In genomic region chr17:24007391-24007790, GRCm38 (mm10) we compare ENCODE assay signal across 16 mouse cellular contexts. TPM values are rescaled to one million over a fixed set of nuclear protein-coding genes. Genes with fewer than 3 reads are reported as not detected.
DNase-seq lines count a peak whose midpoint lies in the region; ATAC-seq and TF ChIP-seq lines count a peak whose summit lies in the region.
"Had no signal": no experiment of that assay in that cellular context is flagged by ENCODE, and none has a peak within 500 bp of the region (broad histone marks: within the 10 kb centered on the region; RNA-seq: fewer than 3 reads in every experiment).

No protein-coding gene starts in this region.

- no peak for TF ChIP-seq POLR2A in small intestine, adult 2 months (IDR thresholded peaks at IDR 0.05; ENCODE audit: low read depth, low read length)
- TF ChIP-seq POLR2A in thymus, adult 2 months (IDR thresholded peaks at IDR 0.05; ENCODE audit: control insufficient read depth, extremely low read depth, insufficient read depth, low read length, poor library complexity), result no peak

- peak; percentile 44 for TF ChIP-seq CTCF in intestine, postnatal 0 days (IDR thresholded peaks at IDR 0.05; ENCODE audit: low read depth)
- no peak for TF ChIP-seq CTCF in small intestine, adult 2 months (IDR thresholded peaks at IDR 0.05; ENCODE audit: extremely low read depth, insufficient read length, insufficient replicate concordance, low read depth, low read length)
- TF ChIP-seq CTCF in thymus, adult 2 months (IDR thresholded peaks at IDR 0.05; ENCODE audit: borderline replicate concordance, control insufficient read depth, extremely low read depth, insufficient read depth, low read length, poor library complexity), result no peak

- peaks cover 8% of the 10 kb centered on the region; the same call in 1 of the 2 replicates for H3K4me1 ChIP-seq in intestine, postnatal 0 days (replicated peaks; ENCODE audit: control insufficient read depth, insufficient read depth, low read length)
- peaks cover 28% of the 10 kb centered on the region for H3K4me1 ChIP-seq in small intestine, adult 2 months (ENCODE audit: control insufficient read depth, insufficient read depth, insufficient read length, low read length)
- H3K4me1 ChIP-seq in thymus, adult 2 months (replicated peaks; ENCODE audit: control insufficient read depth, insufficient read depth, low read length), result peaks cover 5% of the 10 kb centered on the region
- H3K4me1 ChIP-seq: heart, embryonic 10.5 days had no signal

- no peak overlapping the region for H3K4me3 ChIP-seq in intestine, postnatal 0 days (ENCODE audit: low read depth, low read length)
- H3K4me3 ChIP-seq in small intestine, adult 2 months (ENCODE audit: low read depth, low read length), result no peak overlapping the region
- no peak overlapping the region for H3K4me3 ChIP-seq in thymus, adult 2 months (ENCODE audit: control insufficient read depth, insufficient read depth, low read length)
- H3K4me3 ChIP-seq: heart, embryonic 10.5 days had no signal

- H3K36me3 ChIP-seq in intestine, postnatal 0 days (ENCODE audit: control insufficient read depth, insufficient read depth), result no peaks in the 10 kb centered on the region
- no peaks in the 10 kb centered on the region for H3K36me3 ChIP-seq in small intestine, adult 2 months (ENCODE audit: control insufficient read depth, insufficient read depth, low read length)
- no peaks in the 10 kb centered on the region for H3K36me3 ChIP-seq in thymus, adult 2 months (ENCODE audit: control insufficient read depth, insufficient read depth, low read length)
- H3K36me3 ChIP-seq: heart, embryonic 10.5 days had no signal

- 35% methylated on average over 1 of the region's 1 CpGs for WGBS in intestine, postnatal 0 days
- 19% methylated on average over 1 of the region's 1 CpGs for WGBS in small intestine, adult 2 months
- 85% methylated on average over 1 of the region's 1 CpGs for WGBS in thymus, adult 2 months

- peak; percentile 91 for ATAC-seq in intestine, postnatal 0 days
- ATAC-seq: forebrain, embryonic 14.5 days; hindbrain, postnatal 0 days had no signal

- H3K9ac ChIP-seq in intestine, postnatal 0 days (ENCODE audit: low read depth, low read length), result no peak overlapping the region

- no peaks in the 10 kb centered on the region for H3K27me3 ChIP-seq in intestine, postnatal 0 days (replicated peaks; ENCODE audit: control insufficient read depth, insufficient read depth, low read length)
- no peaks in the 10 kb centered on the region for H3K27me3 ChIP-seq in small intestine, adult 2 months (ENCODE audit: control insufficient read depth, insufficient read depth, low read length)
- no peaks in the 10 kb centered on the region for H3K27me3 ChIP-seq in thymus, adult 2 months (ENCODE audit: control insufficient read depth, insufficient read depth, low read length)

- H3K4me2 ChIP-seq in intestine, postnatal 0 days (replicated peaks; ENCODE audit: low read depth), result no peak overlapping the region

- peak; percentile 37 for DNase-seq in ovary, adult 18-20 months (ENCODE audit: low spot score)
- no peak for DNase-seq in ovary, postnatal 10 days (ENCODE audit: low spot score)
- DNase-seq in adrenal gland, adult 8-10 months, result peak; percentile 87
- no peak for DNase-seq in thymus, adult 2 months
- DNase-seq in left cerebral cortex, adult 18-20 months (ENCODE audit: low spot score in 2 of 2), result no peak
- DNase-seq in cerebellum, adult 9-10 months, result no peak
- DNase-seq: midbrain, embryonic 14.5 days had no signal

- H3K9me3 ChIP-seq in intestine, postnatal 0 days (ENCODE audit: control insufficient read depth), result no peaks in the 10 kb centered on the region
- H3K9me3 ChIP-seq: heart, embryonic 10.5 days had no signal

- H3K27ac ChIP-seq in intestine, postnatal 0 days (ENCODE audit: low read depth, low read length), result peak overlapping the region; percentile 64
- H3K27ac ChIP-seq in small intestine, adult 2 months (ENCODE audit: insufficient read depth, low read depth, low read length), result peak overlapping the region; percentile 53
- H3K27ac ChIP-seq in thymus, adult 2 months (ENCODE audit: control insufficient read depth, insufficient read depth, low read length), result no peak overlapping the region
- H3K27ac ChIP-seq: heart, embryonic 10.5 days; hindbrain, postnatal 0 days had no signal

RNA-seq across cellular contexts. Expression of gene Prss22, which starts 9.5 kb away (rescaled TPM):
- not detected for total RNA-seq in adrenal gland, adult 8-10 months (2022)
- 0.09 TPM in 1 of 2 replicates, not detected in the other for polyA plus RNA-seq in intestine, postnatal 0 days (2015; fragmentation: Nextera tagmentation; extraction: Ambion mirVana)
- polyA plus RNA-seq in small intestine, adult 2 months (2012; rRNA removed), result 0.06 and 0.25 TPM in 2 replicates
- polyA plus RNA-seq in thymus, adult 2 months (2012; rRNA removed), result 0.52 and 1.0 TPM in 2 replicates
- 1 to 10 TPM; 1.5 to 2.0 TPM for total RNA-seq in left cerebral cortex, adult 18-20 months (2021)
- polyA plus RNA-seq: brain, embryonic 14.5 days; forebrain, embryonic 14.5 days; hindbrain, postnatal 0 days; midbrain, embryonic 14.5 days; testis, adult 2 months had no signal

RNA-seq across cellular contexts. Expression of gene Prss30, which starts 27.0 kb away (rescaled TPM):
- total RNA-seq in adrenal gland, adult 8-10 months (2022), result under 1 TPM in 3 of 4 experiments, not detected in 1; 0.19 to 0.41 (median 0.31) TPM
- 4.7 and 12.1 TPM in 2 replicates for polyA plus RNA-seq in intestine, postnatal 0 days (2015; fragmentation: Nextera tagmentation; extraction: Ambion mirVana)
- polyA plus RNA-seq in small intestine, adult 2 months (2012; rRNA removed), result 22.9 and 150 TPM in 2 replicates
- polyA plus RNA-seq in thymus, adult 2 months (2012; rRNA removed), result 2.5 and 2.7 TPM in 2 replicates
- total RNA-seq in left cerebral cortex, adult 18-20 months (2021), result under 1 TPM in 1 of 2 experiments, not detected in 1; 0.45 TPM
- total RNA-seq: hindbrain, postnatal 0 days had no signal
- polyA plus RNA-seq: forebrain, embryonic 14.5 days; hindbrain, postnatal 0 days; midbrain, embryonic 14.5 days; testis, adult 2 months had no signal

RNA-seq across cellular contexts. Expression of gene Prss27, which starts 30.6 kb away (rescaled TPM):
- total RNA-seq in adrenal gland, adult 8-10 months (2022), result under 1 TPM in 1 of 4 experiments, not detected in 3; 0.70 TPM
- polyA plus RNA-seq in intestine, postnatal 0 days (2015; fragmentation: Nextera tagmentation; extraction: Ambion mirVana), result 0.12 and 0.18 TPM in 2 replicates
- 3.9 and 4.0 TPM in 2 replicates for polyA plus RNA-seq in small intestine, adult 2 months (2012; rRNA removed)
- polyA plus RNA-seq in thymus, adult 2 months (2012; rRNA removed), result 0.98 and 2.5 TPM in 2 replicates
- not detected for total RNA-seq in left cerebral cortex, adult 18-20 months (2021)
- total RNA-seq: hindbrain, postnatal 0 days had no signal
- polyA plus RNA-seq: brain, embryonic 14.5 days; forebrain, embryonic 14.5 days; hindbrain, postnatal 0 days; testis, adult 2 months had no signal

RNA-seq across cellular contexts. Expression of gene Sbpl, which starts 52.3 kb away (rescaled TPM):
- not detected for total RNA-seq in adrenal gland, adult 8-10 months (2022)
- polyA plus RNA-seq in intestine, postnatal 0 days (2015; fragmentation: Nextera tagmentation; extraction: Ambion mirVana), result not detected in 2 replicates
- polyA plus RNA-seq in small intestine, adult 2 months (2012; rRNA removed), result not detected in 2 replicates
- polyA plus RNA-seq in thymus, adult 2 months (2012; rRNA removed), result 0.88 and 1.6 TPM in 2 replicates
- not detected for total RNA-seq in left cerebral cortex, adult 18-20 months (2021)
- total RNA-seq: hindbrain, postnatal 0 days had no signal
- polyA plus RNA-seq: brain, embryonic 14.5 days; forebrain, embryonic 14.5 days; heart, embryonic 10.5 days; hindbrain, postnatal 0 days; large intestine, adult 2 months; limb, embryonic 14.5 days; midbrain, embryonic 14.5 days; testis, adult 2 months had no signal

Comparison
In these comparisons a context has a peak if more than half of its experiments do, and no peak if none do; other contexts are left out.
1. DNase-seq: peak in ovary, adult 18-20 months (single experiment) and adrenal gland, adult 8-10 months (single experiment); none in ovary, postnatal 10 days (single experiment), thymus, adult 2 months (single experiment), left cerebral cortex, adult 18-20 months (0 of 2) and cerebellum, adult 9-10 months (single experiment).